In genomic region chr1:162186470-162187351, GRCm38 (mm10) we compare ENCODE assay signal across 8 mouse cellular contexts.
DNase-seq lines count a peak whose midpoint lies in the region; ATAC-seq lines count a peak whose summit lies in the region.

No protein-coding gene starts in this region.

- H3K4me1 ChIP-seq in midbrain, embryonic 16.5 days (ENCODE audit: control insufficient read depth, insufficient read depth, low read length): peaks cover 18% of the 10 kb centered on the region; the same call in 1 of the 2 replicates
- peaks cover 30% of the 10 kb centered on the region for H3K4me1 ChIP-seq in midbrain, embryonic 13.5 days (replicated peaks)
- peaks cover 23% of the 10 kb centered on the region for H3K4me1 ChIP-seq in neural tube, embryonic 14.5 days (ENCODE audit: control insufficient read depth, insufficient read depth, low read length)

- no peak overlapping the region for H3K9ac ChIP-seq in midbrain, embryonic 16.5 days (ENCODE audit: low read depth, low read length)
- no peak overlapping the region for H3K9ac ChIP-seq in midbrain, embryonic 13.5 days (replicated peaks)
- H3K9ac ChIP-seq in neural tube, embryonic 14.5 days (replicated peaks; ENCODE audit: low read depth, low read length): no peak overlapping the region

- no peaks in the 10 kb centered on the region for H3K9me3 ChIP-seq in midbrain, embryonic 16.5 days (replicated peaks; ENCODE audit: control insufficient read depth, low read length, poor library complexity, severe bottlenecking)
- no peaks in the 10 kb centered on the region for H3K9me3 ChIP-seq in midbrain, embryonic 13.5 days
- no peaks in the 10 kb centered on the region for H3K9me3 ChIP-seq in neural tube, embryonic 14.5 days (ENCODE audit: control insufficient read depth, low read length)

- DNase-seq in fibroblast of lung, adult 2 months (ENCODE audit: low read depth): peak; percentile 88
- no peak for DNase-seq in urinary bladder, postnatal 4 days (ENCODE audit: low spot score in 2 of 2)
- no peak for DNase-seq in thymus, adult 18-20 months
- no peak for DNase-seq in right cerebral cortex, postnatal 14 days

- peak overlapping the region; percentile 23; the same call in 1 of the 2 replicates for H3K27ac ChIP-seq in midbrain, embryonic 16.5 days (ENCODE audit: low read length)
- no peak overlapping the region for H3K27ac ChIP-seq in midbrain, embryonic 13.5 days
- H3K27ac ChIP-seq in neural tube, embryonic 14.5 days (ENCODE audit: low read depth, low read length): peak overlapping the region; percentile 58

- 73% methylated on average over 7 of the region's 7 CpGs for WGBS in midbrain, embryonic 16.5 days
- 77% methylated on average over 7 of the region's 7 CpGs for WGBS in midbrain, embryonic 13.5 days
- WGBS in neural tube, embryonic 14.5 days: 49% methylated on average over 7 of the region's 7 CpGs

- no peaks in the 10 kb centered on the region for H3K36me3 ChIP-seq in midbrain, embryonic 16.5 days (ENCODE audit: control insufficient read depth, insufficient read depth, low read length)
- H3K36me3 ChIP-seq in midbrain, embryonic 13.5 days: no peaks in the 10 kb centered on the region
- no peaks in the 10 kb centered on the region for H3K36me3 ChIP-seq in neural tube, embryonic 14.5 days (ENCODE audit: control insufficient read depth, insufficient read depth, low read length)

- H3K27me3 ChIP-seq in midbrain, embryonic 16.5 days (ENCODE audit: control insufficient read depth, insufficient read depth, low read depth, low read length): no peaks in the 10 kb centered on the region
- no peaks in the 10 kb centered on the region for H3K27me3 ChIP-seq in midbrain, embryonic 13.5 days
- no peaks in the 10 kb centered on the region for H3K27me3 ChIP-seq in neural tube, embryonic 14.5 days (ENCODE audit: control insufficient read depth, insufficient read depth, low read length)

- ATAC-seq in midbrain, embryonic 16.5 days: no peak
- ATAC-seq in midbrain, embryonic 13.5 days: no peak
- ATAC-seq in inflammation-experienced regulatory T-cells, adult 6 months: peak; percentile 64
- ATAC-seq in neural tube, embryonic 14.5 days (ENCODE audit: low read depth): peak; percentile 9; the same call in 1 of the 2 replicates

- no peak overlapping the region for H3K4me3 ChIP-seq in midbrain, embryonic 16.5 days (ENCODE audit: low read depth, low read length)
- no peak overlapping the region for H3K4me3 ChIP-seq in midbrain, embryonic 13.5 days (replicated peaks)
- no peak overlapping the region for H3K4me3 ChIP-seq in neural tube, embryonic 14.5 days (ENCODE audit: low read depth, low read length)

- no peak overlapping the region for H3K4me2 ChIP-seq in midbrain, embryonic 16.5 days (ENCODE audit: low read length)
- no peak overlapping the region for H3K4me2 ChIP-seq in midbrain, embryonic 13.5 days (replicated peaks)
- H3K4me2 ChIP-seq in neural tube, embryonic 14.5 days (ENCODE audit: low read depth, low read length): no peak overlapping the region

Comparison
In these comparisons a context has a peak if more than half of its experiments do, and no peak if none do; other contexts are left out.
1. ATAC-seq: peak in inflammation-experienced regulatory T-cells, adult 6 months (single experiment) and neural tube, embryonic 14.5 days (single experiment); none in midbrain, embryonic 16.5 days (single experiment) and midbrain, embryonic 13.5 days (single experiment).